Mouse (Mus musculus) lung, postnatal 0 days (tissue): ENCODE data around the gene Mtrex.

Experiments
- CTCF ChIP-seq: IDR thresholded peaks from 2 replicates; pipeline ENCODE4 v1.5.1; 2016; ENCODE audit warnings: antibody characterized with exemption, mild to moderate bottlenecking
- EP300 ChIP-seq: IDR thresholded peaks from 2 replicates; pipeline ENCODE4 v1.6.1; 2016; ENCODE audit warnings: antibody characterized with exemption, mild to moderate bottlenecking, control low read depth

DNA sequence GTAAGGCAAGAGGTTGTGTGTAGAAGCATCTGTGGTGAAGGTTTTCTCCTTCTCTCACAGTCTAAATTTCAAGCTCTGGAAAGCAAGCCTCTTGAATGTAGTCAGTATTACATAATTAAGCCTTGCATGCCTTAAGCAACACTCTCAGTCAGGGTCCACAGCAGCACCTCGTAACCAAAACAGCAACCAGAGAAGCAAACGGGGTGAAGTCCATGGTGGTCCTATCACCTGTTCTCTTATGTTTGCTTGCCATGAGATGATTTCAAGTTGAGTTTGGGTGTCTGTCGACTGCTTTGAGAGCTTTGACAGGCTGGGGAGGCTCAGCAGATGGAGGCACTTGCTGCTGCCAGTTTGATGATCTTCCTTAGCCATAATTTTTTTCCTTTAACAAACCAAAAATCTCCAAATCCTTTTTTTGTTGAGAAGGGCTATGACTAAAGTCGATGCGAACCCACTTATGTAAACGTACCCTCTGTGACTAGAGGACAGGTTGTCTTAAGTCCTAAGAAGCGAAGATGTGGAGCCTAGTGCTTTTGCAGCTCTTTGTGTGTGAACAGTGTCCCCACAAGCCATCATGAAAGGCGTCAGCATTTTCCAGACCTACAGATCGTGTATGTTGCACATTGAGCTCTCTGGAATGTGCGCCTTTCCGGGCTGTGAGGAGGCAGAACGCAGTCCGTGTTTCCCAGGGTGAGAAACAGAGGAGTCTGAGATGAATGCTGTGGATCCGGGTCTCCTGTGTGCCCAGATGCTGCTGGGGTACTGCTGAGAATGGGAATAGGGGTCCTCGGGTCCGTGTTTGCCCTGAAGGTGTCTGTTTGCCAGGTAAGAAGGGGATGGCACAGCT, 86.7 kb downstream of the Mtrex start:
- no peak for TF ChIP-seq CTCF
- TF ChIP-seq EP300 = no peak
